Mouse (Mus musculus): ENCODE measurements at regions not wholly inside any gene's neighbourhood (a gene's known extent, or its start where the extent isn't known, plus 50 kb on each side); places are given as distances from the start of the nearest gene placed in this dataset.

- no peak for DNase-seq (ENCODE audit: low spot score in 2 of 2)
- intact Hi-C loops (cut with DNase I), result no loop called here
Observed at GRCm38 (mm10) chr12:30647511-30647910, 63.3 kb downstream of the Tmem18 start.

- intact Hi-C loops (cut with DNase I), result no loop called here
- peak; percentile 14 to 44 for DNase-seq (ENCODE audit: low spot score in 2 of 2)
Observed at GRCm38 (mm10) chr12:30651506-30651905, 67.3 kb downstream of the Tmem18 start.

- DNase-seq (ENCODE audit: low spot score in 2 of 2), result no peak
- intact Hi-C loops (cut with DNase I), result no loop called here
Observed at GRCm38 (mm10) chr12:30654347-30655075, 70.3 kb downstream of the Tmem18 start.

GRCm38 (mm10) chr12:30655076-30655421, 70.8 kb downstream of the Tmem18 start:
- intact Hi-C loops (cut with DNase I), result no loop called here
- DNase-seq (ENCODE audit: low spot score in 2 of 2), result no peak

GRCm38 (mm10) chr12:30678826-30679225, 94.6 kb downstream of the Tmem18 start:
- intact Hi-C loops (cut with DNase I), result no loop called here
- DNase-seq (ENCODE audit: low spot score in 2 of 2), result no peak

- no peak for DNase-seq (ENCODE audit: low spot score in 2 of 2)
- intact Hi-C loops (cut with DNase I), result loop anchor here (5.0 kb wide), 1 partner anchor 93 kb away; no protein-coding TSS in a partner anchor
Observed at GRCm38 (mm10) chr12:30690038-30690437, 105.8 kb downstream of the Tmem18 start.

GRCm38 (mm10) chr12:30693540-30693939, 109.3 kb downstream of the Tmem18 start:
- intact Hi-C loops (cut with DNase I), result loop anchor here (5.0 kb wide), 1 partner anchor 96 kb away; no protein-coding TSS in a partner anchor
- no peak for DNase-seq (ENCODE audit: low spot score in 2 of 2)

- intact Hi-C loops (cut with DNase I), result loop anchor here (5.0 kb wide), 1 partner anchor 189 kb away; no protein-coding TSS in a partner anchor
- DNase-seq (ENCODE audit: low spot score in 2 of 2), result peak; percentile 66 to 91
Observed at GRCm38 (mm10) chr12:30698256-30698655, 114.0 kb downstream of the Tmem18 start.

- DNase-seq (ENCODE audit: low spot score in 2 of 2), result no peak
- intact Hi-C loops (cut with DNase I), result no loop called here
Observed at GRCm38 (mm10) chr12:30703691-30704090, 119.5 kb downstream of the Tmem18 start.

- DNase-seq (ENCODE audit: low spot score in 2 of 2), result no peak
- intact Hi-C loops (cut with DNase I), result no loop called here
Observed at GRCm38 (mm10) chr12:30707271-30707670, 123.0 kb downstream of the Tmem18 start.

GRCm38 (mm10) chr12:30708635-30709181, 124.5 kb downstream of the Tmem18 start:
- DNase-seq (ENCODE audit: low spot score in 2 of 2), result peak in 1 of 2 experiments; percentile 56

GRCm38 (mm10) chr12:30710554-30710953, 126.3 kb downstream of the Tmem18 start:
- DNase-seq (ENCODE audit: low spot score in 2 of 2), result no peak
- intact Hi-C loops (cut with DNase I), result no loop called here

More at GRCm38 (mm10) chr12:30708635-30709181, 124.5 kb downstream of the Tmem18 start:
- intact Hi-C loops (cut with DNase I), result no loop called here

- intact Hi-C loops (cut with DNase I), result no loop called here
- DNase-seq (ENCODE audit: low spot score in 2 of 2), result no peak
Observed at GRCm38 (mm10) chr12:30726747-30727146, 142.5 kb downstream of the Tmem18 start.

- intact Hi-C loops (cut with DNase I), result no loop called here
- DNase-seq (ENCODE audit: low spot score in 2 of 2), result peak in 1 of 2 experiments; percentile 6
Observed at GRCm38 (mm10) chr12:30729437-30729836, 145.2 kb downstream of the Tmem18 start.

- no peak for DNase-seq (ENCODE audit: low spot score in 2 of 2)
- intact Hi-C loops (cut with DNase I), result no loop called here
Observed at GRCm38 (mm10) chr12:30767621-30768020, 116.5 kb upstream of the Alkal2 start.

- intact Hi-C loops (cut with DNase I), result no loop called here
- no peak for DNase-seq (ENCODE audit: low spot score in 2 of 2)
Observed at GRCm38 (mm10) chr12:30793371-30793770, 90.8 kb upstream of the Alkal2 start.

- DNase-seq (ENCODE audit: low spot score in 2 of 2), result no peak
- intact Hi-C loops (cut with DNase I), result loop anchor here (5.0 kb wide), 1 partner anchor 69 kb away; no protein-coding TSS in a partner anchor
Observed at GRCm38 (mm10) chr12:30816096-30816495, 68.0 kb upstream of the Alkal2 start.

GRCm38 (mm10) chr12:30831383-30831782, 52.7 kb upstream of the Alkal2 start:
- intact Hi-C loops (cut with DNase I), result no loop called here
- DNase-seq (ENCODE audit: low spot score in 2 of 2), result no peak
